Mouse (Mus musculus): ENCODE data around the gene Acp4. TPM values are rescaled to one million over a fixed set of nuclear protein-coding genes. Genes with fewer than 3 reads are reported as not detected.

The Acp4 gene
- total RNA-seq (2012; rRNA removed) (0.08 TPM in 1 of 2 replicates, not detected in the other), total RNA-seq (2014; rRNA removed) (not detected in 2 replicates), polyA plus RNA-seq (2012; ENCODE audit: insufficient read length, low read depth) (0.33 and 0.57 TPM in 2 replicates)

DNA sequence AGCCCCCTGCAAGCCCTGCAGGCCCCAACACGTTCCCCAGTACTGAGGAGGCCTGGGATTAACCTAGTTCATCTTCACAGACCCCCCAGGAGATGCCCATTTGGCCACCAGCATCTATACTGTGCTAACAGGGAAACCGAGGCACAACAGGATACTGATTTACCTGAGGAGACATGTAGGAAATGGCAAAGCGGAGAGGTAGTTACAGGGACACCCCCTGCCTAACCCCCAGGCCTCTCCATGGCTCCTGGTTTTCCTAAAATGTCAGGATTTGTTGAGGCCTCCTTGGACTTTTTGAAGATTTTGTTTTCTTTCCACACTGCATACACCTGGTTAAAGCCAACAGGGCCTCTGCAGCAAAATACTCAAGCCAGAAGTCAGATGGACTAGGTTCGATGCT is at the start of gene Acp4:
Gene Acp4 (minus strand): TSS at position 101 of the 400 bp plus-strand sequence.
- H3K79me2 ChIP-seq (replicated peaks; ENCODE audit: control insufficient read depth, extremely low read depth, insufficient read depth, poor library complexity, severe bottlenecking) = no peaks in the 10 kb centered on the region
- H3K27ac ChIP-seq (ENCODE audit: insufficient read depth, low read depth) = no peak within 1 kb of the TSS
- no peak within 1 kb of the TSS for H3K9ac ChIP-seq (ENCODE audit: insufficient read depth, low read depth)
- H3K36me3 ChIP-seq (replicated peaks in 1 of 2; ENCODE audit: control insufficient read depth in 1 of 2, insufficient read depth in 1 of 2, low read length in 1 of 2) = peaks cover 7 to 18% of the 10 kb centered on the region in 2 experiments
- H3K9me3 ChIP-seq (replicated peaks; ENCODE audit: low read length) = no peaks in the 10 kb centered on the region
- H3K4me2 ChIP-seq (ENCODE audit: insufficient read depth, low read depth, poor library complexity, severe bottlenecking) = no peak within 1 kb of the TSS
- peaks cover 12 to 35% of the 10 kb centered on the region in 2 experiments for H3K4me1 ChIP-seq (ENCODE audit: control insufficient read depth in 1 of 2, insufficient read depth in 2 of 2)
- dilution Hi-C loops (cut with MboI; ENCODE audit: extremely low pct_ligation_motif_present, extremely low pct_unique_long_range_greater_than_20kb, low sequenced_read_pairs) = no loop called here
- DNase-seq (ENCODE audit: extremely low read depth) = no peak
- peaks cover 7% of the 10 kb centered on the region for H3K27me3 ChIP-seq (replicated peaks)
- H3K4me3 ChIP-seq (replicated peaks in 1 of 3; ENCODE audit: low read depth in 2 of 3, low read length in 2 of 3, poor library complexity in 1 of 3) = no peak within 1 kb of the TSS
- TF ChIP-seq RAD21 (IDR thresholded peaks at IDR 0.05; ENCODE audit: low read depth, low read length) = no peak
- no peak for TF ChIP-seq ELF1 (IDR thresholded peaks at IDR 0.05; ENCODE audit: low read depth, low read length)
- no peak for TF ChIP-seq MEF2A (IDR thresholded peaks at IDR 0.05; ENCODE audit: borderline replicate concordance, low read depth, low read length)
- TF ChIP-seq KAT2A (IDR thresholded peaks at IDR 0.05; ENCODE audit: insufficient replicate concordance, low read length) = no peak
- no peak for TF ChIP-seq CHD2 (IDR thresholded peaks at IDR 0.05; ENCODE audit: low read length)
- TF ChIP-seq BHLHE40 (IDR thresholded peaks at IDR 0.05; ENCODE audit: low read depth, low read length) = no peak
- TF ChIP-seq UBTF (IDR thresholded peaks at IDR 0.05; ENCODE audit: low read depth, low read length) = no peak
- no peak for TF ChIP-seq NRF1 (IDR thresholded peaks at IDR 0.05; ENCODE audit: low read depth, low read length)
- no peak for TF ChIP-seq POLR2AphosphoS2 (IDR thresholded peaks at IDR 0.05; ENCODE audit: low read depth, low read length)
- TF ChIP-seq ZKSCAN1 (IDR thresholded peaks at IDR 0.05; ENCODE audit: borderline replicate concordance, low read depth, low read length) = no peak
- TF ChIP-seq JUND (conservative IDR thresholded peaks at IDR 0.05; ENCODE audit: low read depth, low read length) = no peak
- TF ChIP-seq CHD1 (IDR thresholded peaks at IDR 0.05; ENCODE audit: low read depth, low read length) = no peak
- TF ChIP-seq RCOR1 (conservative IDR thresholded peaks at IDR 0.05; ENCODE audit: low read depth, low read length) = no peak
- no peak for TF ChIP-seq MYC (IDR thresholded peaks at IDR 0.05; ENCODE audit: low read depth, low read length)
- in situ Hi-C loops (cut with MboI; ENCODE audit: low pct_ligation_motif_present, low pct_unique_long_range_greater_than_20kb, low sequenced_read_pairs) = no loop called here

DNA sequence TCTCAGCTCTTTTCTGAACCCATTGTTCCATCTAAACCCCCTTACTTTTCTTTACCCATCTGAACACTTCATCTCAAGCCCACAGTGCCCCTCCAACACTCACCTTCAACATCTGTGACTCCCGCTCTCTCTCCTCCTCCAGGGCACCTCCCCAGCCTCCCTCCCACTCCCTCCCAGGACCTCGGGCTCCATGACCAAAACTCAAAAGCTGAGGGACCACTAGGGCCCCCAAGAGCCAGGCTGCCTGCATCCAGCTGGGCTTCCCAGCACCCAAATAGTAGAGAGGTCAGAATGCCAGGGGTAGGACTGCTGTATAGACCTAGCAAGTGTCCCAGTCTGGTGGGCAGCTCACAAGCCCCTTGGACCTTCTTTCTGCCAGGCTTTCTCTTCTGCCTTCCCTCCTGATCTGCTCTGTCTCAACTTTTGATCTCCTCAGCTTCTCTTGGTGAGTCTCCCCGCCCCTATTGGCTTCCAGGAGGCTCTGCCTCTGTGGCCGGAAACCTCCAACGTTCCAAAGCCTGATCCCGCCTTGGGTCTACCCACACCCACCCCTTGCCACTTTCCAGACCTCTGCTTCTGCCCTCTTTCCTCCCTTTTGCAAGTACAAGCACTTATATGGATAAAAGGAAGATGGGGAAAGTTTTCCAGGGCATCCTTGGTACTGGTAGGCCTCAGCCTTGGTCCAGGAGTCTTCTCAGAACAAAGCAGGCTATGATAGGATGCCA is 49.5 kb upstream of the Acp4 start, which contains the start of gene Clec11a:
Gene Clec11a (minus strand): TSS at position 387 of the 725 bp plus-strand sequence.
- peak within 1 kb of the TSS; percentile 39 for H3K4me2 ChIP-seq (ENCODE audit: insufficient read depth, low read depth, poor library complexity, severe bottlenecking)
- peaks cover 15 to 45% of the 10 kb centered on the region in 2 experiments for H3K4me1 ChIP-seq (ENCODE audit: control insufficient read depth in 1 of 2, insufficient read depth in 2 of 2)
- DNase-seq (ENCODE audit: extremely low read depth) = no peak
- dilution Hi-C loops (cut with MboI; ENCODE audit: extremely low pct_ligation_motif_present, extremely low pct_unique_long_range_greater_than_20kb, low sequenced_read_pairs) (no loop called here), in situ Hi-C loops (cut with MboI; ENCODE audit: low pct_ligation_motif_present, low pct_unique_long_range_greater_than_20kb, low sequenced_read_pairs) (no loop called here)
- H3K4me3 ChIP-seq (replicated peaks in 1 of 3; ENCODE audit: low read depth in 2 of 3, low read length in 2 of 3, poor library complexity in 1 of 3) = peak within 1 kb of the TSS in 2 of 3 experiments; percentile 29 to 34
- H3K9ac ChIP-seq (ENCODE audit: insufficient read depth, low read depth) = no peak within 1 kb of the TSS
- peaks cover 53% of the 10 kb centered on the region for H3K27me3 ChIP-seq (replicated peaks)
- TF ChIP-seq ZKSCAN1 (IDR thresholded peaks at IDR 0.05; ENCODE audit: borderline replicate concordance, low read depth, low read length) (no peak), UBTF (IDR thresholded peaks at IDR 0.05; ENCODE audit: low read depth, low read length) (no peak), TCF12 (IDR thresholded peaks at IDR 0.05; ENCODE audit: low read depth, low read length) (no peak), SIN3A (IDR thresholded peaks at IDR 0.05; ENCODE audit: low read length) (no peak), ZNF384 (IDR thresholded peaks at IDR 0.05; ENCODE audit: low read depth, low read length) (no peak), TBP (conservative IDR thresholded peaks at IDR 0.05; ENCODE audit: low read depth, low read length) (no peak), ETS1 (conservative IDR thresholded peaks at IDR 0.05; ENCODE audit: low read depth, low read length) (no peak), NELFE (IDR thresholded peaks at IDR 0.05; ENCODE audit: low read depth, low read length) (no peak), CTCF (conservative IDR thresholded peaks at IDR 0.05 in 1 of 2, IDR thresholded peaks at IDR 0.05 in 1 of 2; ENCODE audit: low read depth in 2 of 2, low read length in 2 of 2) (no peak)
- no peak within 1 kb of the TSS for H3K27ac ChIP-seq (ENCODE audit: insufficient read depth, low read depth)
- H3K79me2 ChIP-seq (replicated peaks; ENCODE audit: control insufficient read depth, extremely low read depth, insufficient read depth, poor library complexity, severe bottlenecking) = no peaks in the 10 kb centered on the region
- H3K36me3 ChIP-seq (replicated peaks in 1 of 2; ENCODE audit: control insufficient read depth in 1 of 2, insufficient read depth in 1 of 2, low read length in 1 of 2) = peaks cover 0 to 5% of the 10 kb centered on the region in 2 experiments
- no peaks in the 10 kb centered on the region for H3K9me3 ChIP-seq (replicated peaks; ENCODE audit: low read length)
